Mouse (Mus musculus): ENCODE results near the gene Olfr323. TPM values are rescaled to one million over a fixed set of nuclear protein-coding genes. Genes with fewer than 3 reads are reported as not detected.

Gene Olfr323
- polyA plus RNA-seq, 1 experiment from 2014 or later, result not detected

DNA sequence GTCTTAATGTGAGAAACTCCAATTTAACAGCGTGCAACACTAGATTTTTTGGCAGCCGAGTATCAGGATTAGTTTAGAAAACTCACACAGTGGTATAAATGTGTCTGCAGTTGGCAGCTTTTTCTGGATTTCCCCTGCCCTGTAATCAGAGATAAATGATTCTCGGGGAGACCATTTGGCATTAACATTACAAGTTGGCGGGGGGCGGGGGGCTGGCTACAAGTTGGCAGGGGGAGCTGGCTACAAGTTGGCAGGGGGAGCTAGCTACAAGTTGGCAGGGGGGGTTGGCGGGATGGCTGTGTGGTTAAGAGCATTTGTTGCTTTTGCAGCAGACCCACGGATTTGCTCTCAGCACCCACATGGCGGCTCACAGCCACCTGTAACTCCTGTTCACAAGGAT is 51.7 kb downstream of the Olfr323 start:
- H3K27ac ChIP-seq, result no peak overlapping the region
- DNase-seq (ENCODE audit: low spot score) (no peak), ATAC-seq (ENCODE audit: low FRiP score) (no peak)
- no peak overlapping the region for H3K4me3 ChIP-seq (replicated peaks; ENCODE audit: low read length)
- no peaks in the 10 kb centered on the region for H3K36me3 ChIP-seq (replicated peaks; ENCODE audit: control insufficient read depth, insufficient read depth)
- no peaks in the 10 kb centered on the region for H3K9me3 ChIP-seq (ENCODE audit: control insufficient read depth, low read length)
- no peaks in the 10 kb centered on the region for H3K27me3 ChIP-seq (ENCODE audit: control insufficient read depth, insufficient read depth, low read length)
- no peak overlapping the region for H3K9ac ChIP-seq
- H3K4me2 ChIP-seq (replicated peaks), result no peak overlapping the region
- H3K4me1 ChIP-seq (replicated peaks; ENCODE audit: control insufficient read depth, insufficient read depth, low read length), result no peaks in the 10 kb centered on the region
- WGBS, result 73% methylated on average over 8 of the region's 8 CpGs

DNA sequence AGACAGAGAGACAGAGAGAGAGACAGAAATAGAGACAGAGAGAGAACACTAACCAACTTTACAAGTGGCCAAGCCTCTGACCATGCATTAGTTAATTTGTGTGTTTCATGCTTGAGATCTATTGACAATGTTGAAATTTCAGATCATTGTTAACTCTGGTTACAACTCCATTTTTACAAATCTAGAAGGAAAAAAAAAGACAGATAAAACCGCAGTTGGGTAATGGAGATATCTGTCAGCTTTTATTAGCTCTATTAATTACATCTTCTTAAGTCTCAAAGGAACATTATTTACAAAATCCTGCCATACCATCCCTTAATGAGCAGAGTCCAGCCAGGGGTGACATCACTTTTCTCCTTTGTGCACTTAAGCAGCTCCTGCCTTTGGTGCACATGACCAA is 52.9 kb downstream of the Olfr323 start, which contains the start of gene Olfr325:
Olfr325 (plus strand) TSS at position 301 of the 400 bp plus-strand sequence.
- Histone ChIP-seq H3K27ac (no peak within 1 kb of the TSS), H3K27me3 (ENCODE audit: control insufficient read depth, insufficient read depth, low read length) (no peaks in the 10 kb centered on the region), H3K4me2 (replicated peaks) (no peak within 1 kb of the TSS), H3K4me1 (replicated peaks; ENCODE audit: control insufficient read depth, insufficient read depth, low read length) (no peaks in the 10 kb centered on the region), H3K9ac (no peak within 1 kb of the TSS), H3K4me3 (replicated peaks; ENCODE audit: low read length) (no peak within 1 kb of the TSS), H3K9me3 (ENCODE audit: control insufficient read depth, low read length) (no peaks in the 10 kb centered on the region), H3K36me3 (replicated peaks; ENCODE audit: control insufficient read depth, insufficient read depth) (no peaks in the 10 kb centered on the region)
- DNase-seq (ENCODE audit: low spot score) (no peak), ATAC-seq (ENCODE audit: low FRiP score) (no peak)
- 85% methylated on average over 1 of the region's 1 CpGs for WGBS

Other genes with a start within 250 kb of the Olfr323 start
- not detected in 2 replicates for gene 1810065E05Rik, start 209.4 kb downstream of the Olfr323 start, polyA plus RNA-seq (2014; fragmentation: Nextera tagmentation; extraction: Ambion mirVana)
- gene Gm12253, start 197.9 kb downstream of the Olfr323 start, polyA plus RNA-seq (2014; fragmentation: Nextera tagmentation; extraction: Ambion mirVana), result not detected in 2 replicates
- gene Lypd9, start 177.6 kb downstream of the Olfr323 start, polyA plus RNA-seq (2014; fragmentation: Nextera tagmentation; extraction: Ambion mirVana), result not detected in 2 replicates
- gene Olfr30, start 168.2 kb downstream of the Olfr323 start, polyA plus RNA-seq (2014; fragmentation: Nextera tagmentation; extraction: Ambion mirVana), result not detected in 2 replicates
- gene Olfr332, start 137.9 kb downstream of the Olfr323 start, polyA plus RNA-seq (2014; fragmentation: Nextera tagmentation; extraction: Ambion mirVana), result not detected in 2 replicates
- gene Olfr331, start 127.9 kb downstream of the Olfr323 start, polyA plus RNA-seq (2014; fragmentation: Nextera tagmentation; extraction: Ambion mirVana), result not detected in 2 replicates
- gene Olfr330, start 95.7 kb downstream of the Olfr323 start, polyA plus RNA-seq (2014; fragmentation: Nextera tagmentation; extraction: Ambion mirVana), result not detected in 2 replicates
- gene Olfr329-ps, start 84.1 kb downstream of the Olfr323 start, polyA plus RNA-seq (2014; fragmentation: Nextera tagmentation; extraction: Ambion mirVana), result 0.12 TPM in 1 of 2 replicates, not detected in the other
- 0.12 TPM in 1 of 2 replicates, not detected in the other for gene Olfr328, start 74.9 kb downstream of the Olfr323 start, polyA plus RNA-seq (2014; fragmentation: Nextera tagmentation; extraction: Ambion mirVana)
- not detected in 2 replicates for gene Olfr224, start 59.9 kb downstream of the Olfr323 start, polyA plus RNA-seq (2014; fragmentation: Nextera tagmentation; extraction: Ambion mirVana)
- gene Olfr325, start 52.8 kb downstream of the Olfr323 start, polyA plus RNA-seq (2014; fragmentation: Nextera tagmentation; extraction: Ambion mirVana), result not detected in 2 replicates
- 0.25 TPM in 1 of 2 replicates, not detected in the other for gene Olfr324, start 35.4 kb downstream of the Olfr323 start, polyA plus RNA-seq (2014; fragmentation: Nextera tagmentation; extraction: Ambion mirVana)
- gene 2210407C18Rik, start 14.4 kb downstream of the Olfr323 start, polyA plus RNA-seq (2014; fragmentation: Nextera tagmentation; extraction: Ambion mirVana), result not detected in 2 replicates
- 0.20 TPM in 1 of 2 replicates, not detected in the other for gene Trim58, start 10.0 kb upstream of the Olfr323 start, polyA plus RNA-seq (2014; fragmentation: Nextera tagmentation; extraction: Ambion mirVana)
- not detected in 2 replicates for gene Olfr322, start 28.3 kb upstream of the Olfr323 start, polyA plus RNA-seq (2014; fragmentation: Nextera tagmentation; extraction: Ambion mirVana)
- gene Olfr320, start 50.6 kb upstream of the Olfr323 start, polyA plus RNA-seq (2014; fragmentation: Nextera tagmentation; extraction: Ambion mirVana), result not detected in 2 replicates
- not detected in 2 replicates for gene Olfr319, start 68.7 kb upstream of the Olfr323 start, polyA plus RNA-seq (2014; fragmentation: Nextera tagmentation; extraction: Ambion mirVana)
- not detected in 2 replicates for gene Olfr318, start 93.5 kb upstream of the Olfr323 start, polyA plus RNA-seq (2014; fragmentation: Nextera tagmentation; extraction: Ambion mirVana)
- gene Olfr317, start 108.7 kb upstream of the Olfr323 start, polyA plus RNA-seq (2014; fragmentation: Nextera tagmentation; extraction: Ambion mirVana), result 0.09 and 0.12 TPM in 2 replicates
- gene Olfr316, start 122.2 kb upstream of the Olfr323 start, polyA plus RNA-seq (2014; fragmentation: Nextera tagmentation; extraction: Ambion mirVana), result not detected in 2 replicates
- gene Olfr315, start 142.7 kb upstream of the Olfr323 start, polyA plus RNA-seq (2014; fragmentation: Nextera tagmentation; extraction: Ambion mirVana), result not detected in 2 replicates
- gene Olfr314, start 152.5 kb upstream of the Olfr323 start, polyA plus RNA-seq (2014; fragmentation: Nextera tagmentation; extraction: Ambion mirVana), result not detected in 2 replicates
- gene Fam183b, start 171.5 kb upstream of the Olfr323 start, polyA plus RNA-seq (2014; fragmentation: Nextera tagmentation; extraction: Ambion mirVana), result 6.5 and 9.4 TPM in 2 replicates
- not detected in 2 replicates for gene Olfr313, start 184.5 kb upstream of the Olfr323 start, polyA plus RNA-seq (2014; fragmentation: Nextera tagmentation; extraction: Ambion mirVana)
- gene Olfr312, start 198.7 kb upstream of the Olfr323 start, polyA plus RNA-seq (2014; fragmentation: Nextera tagmentation; extraction: Ambion mirVana), result not detected in 2 replicates
- not detected in 2 replicates for gene Olfr311, start 208.8 kb upstream of the Olfr323 start, polyA plus RNA-seq (2014; fragmentation: Nextera tagmentation; extraction: Ambion mirVana)
- gene Gm12258, start 216.7 kb upstream of the Olfr323 start, polyA plus RNA-seq (2014; fragmentation: Nextera tagmentation; extraction: Ambion mirVana), result 24.2 and 25.7 TPM in 2 replicates
- gene 2810021J22Rik, start 236.7 kb upstream of the Olfr323 start, polyA plus RNA-seq (2014; fragmentation: Nextera tagmentation; extraction: Ambion mirVana), result 13.6 and 14.6 TPM in 2 replicates

Measured in hindbrain, embryonic 14.5 days (tissue).